In the genomic region with DNA sequence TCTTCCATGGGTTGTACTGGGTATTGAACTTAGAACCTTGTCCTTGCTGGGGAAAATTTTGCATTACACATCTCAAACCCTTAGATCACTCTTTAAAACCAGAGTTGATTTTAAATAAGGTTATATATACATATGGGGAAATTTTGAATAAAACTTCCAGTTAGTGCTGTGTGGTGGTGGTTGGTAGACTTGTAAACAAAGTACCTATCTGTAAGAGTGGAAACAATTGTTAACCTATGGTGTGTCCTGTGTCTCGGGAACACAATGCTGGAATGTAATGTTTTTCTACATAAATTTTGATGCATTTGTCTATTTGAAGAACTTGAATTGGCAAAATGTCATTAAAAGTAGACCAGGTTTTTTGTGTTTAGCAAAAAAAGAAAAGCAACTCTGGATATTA, we compare ENCODE assay signal across 8 mouse cellular contexts. TPM values are rescaled to one million over a fixed set of nuclear protein-coding genes. Genes with fewer than 3 reads are reported as not detected.
DNase-seq lines count a peak whose midpoint lies in the region; ATAC-seq and TF ChIP-seq lines count a peak whose summit lies in the region.

No protein-coding gene starts in this region.

- in situ Hi-C loops in CH12.LX (cut with MboI; ENCODE audit: low pct_ligation_motif_present, low pct_unique_long_range_greater_than_20kb, low sequenced_read_pairs), result no loop called here

- no peaks in the 10 kb centered on the region for H3K27me3 ChIP-seq in heart, adult 2 months (ENCODE audit: control insufficient read depth, insufficient read depth, low read length)
- H3K27me3 ChIP-seq in CH12.LX (replicated peaks), result no peaks in the 10 kb centered on the region
- H3K27me3 ChIP-seq in forebrain, embryonic 15.5 days, result no peaks in the 10 kb centered on the region
- H3K27me3 ChIP-seq in liver, embryonic 13.5 days, result no peaks in the 10 kb centered on the region

- H3K9ac ChIP-seq in heart, adult 2 months (ENCODE audit: low read depth, low read length), result no peak overlapping the region
- H3K9ac ChIP-seq in CH12.LX (ENCODE audit: insufficient read depth, low read depth), result peak overlapping the region; percentile 99; the same call in 1 of the 2 replicates
- H3K9ac ChIP-seq in forebrain, embryonic 15.5 days (replicated peaks), result no peak overlapping the region
- peak overlapping the region; percentile 100 for H3K9ac ChIP-seq in liver, embryonic 13.5 days

- no peak for DNase-seq in heart, adult 2 months
- DNase-seq in heart, postnatal 10 days, result no peak
- DNase-seq in CH12.LX (ENCODE audit: extremely low read depth), result no peak
- DNase-seq in liver, embryonic 13.5 days, result no peak
- no peak for DNase-seq in cerebellum, postnatal 14 days
- DNase-seq in spleen, postnatal 4 days (ENCODE audit: low spot score in 2 of 2), result no peak
- no peak for DNase-seq in gastrocnemius, adult 18-20 months (ENCODE audit: low spot score)

- no peak for TF ChIP-seq EP300 in heart, adult 2 months (IDR thresholded peaks at IDR 0.05; ENCODE audit: insufficient read depth, low read depth, low read length)
- TF ChIP-seq EP300 in CH12.LX (IDR thresholded peaks at IDR 0.05; ENCODE audit: low read length), result no peak

- H3K4me1 ChIP-seq in heart, adult 2 months (ENCODE audit: control insufficient read depth, insufficient read depth, low read length), result peaks cover 7% of the 10 kb centered on the region
- H3K4me1 ChIP-seq in CH12.LX (ENCODE audit: control insufficient read depth in 1 of 2, insufficient read depth in 2 of 2), result peaks cover 0 to 25% of the 10 kb centered on the region in 2 experiments; a peak in 3 of 4 replicates
- peaks cover 34% of the 10 kb centered on the region for H3K4me1 ChIP-seq in forebrain, embryonic 15.5 days
- peaks cover 45% of the 10 kb centered on the region for H3K4me1 ChIP-seq in liver, embryonic 13.5 days (replicated peaks)

- peaks cover 2% of the 10 kb centered on the region for H3K79me2 ChIP-seq in heart, adult 2 months (replicated peaks; ENCODE audit: control insufficient read depth, insufficient read depth, low read length)
- peaks cover 51% of the 10 kb centered on the region for H3K79me2 ChIP-seq in CH12.LX (replicated peaks; ENCODE audit: control insufficient read depth, extremely low read depth, insufficient read depth, poor library complexity, severe bottlenecking)

- no peaks in the 10 kb centered on the region for H3K9me3 ChIP-seq in CH12.LX (replicated peaks; ENCODE audit: low read length)
- no peaks in the 10 kb centered on the region for H3K9me3 ChIP-seq in forebrain, embryonic 15.5 days
- no peaks in the 10 kb centered on the region for H3K9me3 ChIP-seq in liver, embryonic 13.5 days (replicated peaks)

- no peak overlapping the region for H3K27ac ChIP-seq in heart, adult 2 months
- no peak overlapping the region for H3K27ac ChIP-seq in CH12.LX (ENCODE audit: insufficient read depth, low read depth)
- H3K27ac ChIP-seq in forebrain, embryonic 15.5 days (replicated peaks), result no peak overlapping the region
- H3K27ac ChIP-seq in liver, embryonic 13.5 days, result peak overlapping the region; percentile 34

- no peak for ATAC-seq in forebrain, embryonic 15.5 days (replicated peaks)
- ATAC-seq in liver, embryonic 13.5 days (ENCODE audit: low read depth), result no peak

- no peak for TF ChIP-seq CTCF in heart, adult 2 months (IDR thresholded peaks at IDR 0.05)
- no peak for TF ChIP-seq CTCF in CH12.LX (conservative IDR thresholded peaks at IDR 0.05 in 1 of 2, IDR thresholded peaks at IDR 0.05 in 1 of 2; ENCODE audit: low read depth in 2 of 2, low read length in 2 of 2)

- dilution Hi-C loops in CH12.LX (cut with MboI; ENCODE audit: extremely low pct_ligation_motif_present, extremely low pct_unique_long_range_greater_than_20kb, low sequenced_read_pairs), result no loop called here

- peak overlapping the region; percentile 61; the same call in 1 of the 2 replicates for H3K4me2 ChIP-seq in CH12.LX (ENCODE audit: insufficient read depth, low read depth, poor library complexity, severe bottlenecking)
- peak overlapping the region; percentile 82 for H3K4me2 ChIP-seq in forebrain, embryonic 15.5 days (replicated peaks)
- H3K4me2 ChIP-seq in liver, embryonic 13.5 days, result peak overlapping the region; percentile 72

- H3K4me3 ChIP-seq in heart, adult 2 months, result peak overlapping the region; percentile 75; the same call in 1 of the 2 replicates
- H3K4me3 ChIP-seq in CH12.LX (replicated peaks in 1 of 3; ENCODE audit: low read depth in 2 of 3, low read length in 2 of 3, poor library complexity in 1 of 3), result peak overlapping the region; percentile 32 to 96 (median 57)
- peak overlapping the region; percentile 93 for H3K4me3 ChIP-seq in forebrain, embryonic 15.5 days
- H3K4me3 ChIP-seq in liver, embryonic 13.5 days (replicated peaks), result peak overlapping the region; percentile 100

- H3K36me3 ChIP-seq in heart, adult 2 months (ENCODE audit: control insufficient read depth, insufficient read depth, low read length), result peaks cover 28% of the 10 kb centered on the region
- H3K36me3 ChIP-seq in CH12.LX (replicated peaks in 1 of 2; ENCODE audit: control insufficient read depth in 1 of 2, insufficient read depth in 1 of 2, low read length in 1 of 2), result peaks cover 12 to 31% of the 10 kb centered on the region in 2 experiments
- H3K36me3 ChIP-seq in forebrain, embryonic 15.5 days, result peaks cover 18% of the 10 kb centered on the region
- peaks cover 24% of the 10 kb centered on the region for H3K36me3 ChIP-seq in liver, embryonic 13.5 days

- 31% methylated on average over 1 of the region's 1 CpGs for WGBS in heart, adult 2 months
- WGBS in forebrain, embryonic 15.5 days, result 1% methylated on average over 1 of the region's 1 CpGs
- 0% methylated on average over 1 of the region's 1 CpGs for WGBS in liver, embryonic 13.5 days (ENCODE audit: insufficient replicate concordance)

- intact Hi-C loops in heart, adult 2 months (cut with DNase I), result loop anchor here (5.0 to 10.0 kb wide), 3 partner anchors 234 to 372 kb away; partner anchors contain the start of genes Gadd45a and Gng12
- intact Hi-C loops in heart, postnatal 10 days (cut with DNase I), result loop anchor here (5.0 kb wide), 2 partner anchors 232 to 372 kb away; partner anchors contain the start of genes Gadd45a and Gng12

- no peak for TF ChIP-seq POLR2A in heart, adult 2 months (IDR thresholded peaks at IDR 0.05; ENCODE audit: insufficient read depth, low read depth, low read length)
- TF ChIP-seq POLR2A in CH12.LX (IDR thresholded peaks at IDR 0.05; ENCODE audit: low read depth, low read length), result no peak

- TF ChIP-seq RAD21 in CH12.LX (IDR thresholded peaks at IDR 0.05; ENCODE audit: low read depth, low read length), result no peak

TF ChIP-seq in CH12.LX, 34 proteins besides CTCF, POLR2A, EP300 and RAD21:
- TF ChIP-seq MXI1 (IDR thresholded peaks at IDR 0.05; ENCODE audit: low read depth, low read length) (peak; percentile 84), SIN3A (IDR thresholded peaks at IDR 0.05; ENCODE audit: low read length) (peak; percentile 78; the same call in 1 of the 2 replicates), CHD1 (IDR thresholded peaks at IDR 0.05; ENCODE audit: low read depth, low read length) (peak; percentile 88), NELFE (IDR thresholded peaks at IDR 0.05; ENCODE audit: low read depth, low read length) (no peak)

RNA-seq across cellular contexts. Expression of gene Serbp1, which starts 31.0 kb away (rescaled TPM):
- 100 to 1,000 TPM; 196 to 227 TPM for total RNA-seq in heart, adult 2 months (2021)
- 53.6 and 62.3 TPM in 2 replicates for polyA plus RNA-seq in heart, adult 2 months (2012; rRNA removed)
- 100 to 1,000 TPM; 247 to 271 TPM for total RNA-seq in heart, postnatal 10 days (2021)
- total RNA-seq in CH12.LX (2012; rRNA removed) (835 and 931 TPM in 2 replicates), CH12.LX (2014; rRNA removed) (828 and 923 TPM in 2 replicates)
- polyA plus RNA-seq in CH12.LX (2012; ENCODE audit: insufficient read length, low read depth), result 2,454 and 2,884 TPM in 2 replicates
- 316 and 328 TPM in 2 replicates for polyA plus RNA-seq in forebrain, embryonic 15.5 days (2015; fragmentation: Nextera tagmentation; extraction: Ambion mirVana)
- polyA plus RNA-seq in liver, embryonic 13.5 days (2015; fragmentation: Nextera tagmentation; extraction: Ambion mirVana), result 397 and 437 TPM in 2 replicates
- 100 to 1,000 TPM; 318 to 338 TPM for total RNA-seq in gastrocnemius, adult 18-20 months (2021)

Comparison
In these comparisons a context has a peak if more than half of its experiments do, and no peak if none do; other contexts are left out.
1. H3K9ac ChIP-seq: peak in CH12.LX (single experiment) and liver, embryonic 13.5 days (single experiment); none in heart, adult 2 months (single experiment) and forebrain, embryonic 15.5 days (single experiment).
2. Peak in every context shown above with its lines, with median percentiles within 50 percentile points of each other: H3K4me3 ChIP-seq and H3K4me2 ChIP-seq.